Mouse (Mus musculus): ENCODE data around the gene Sgf29. TPM values are rescaled to one million over a fixed set of nuclear protein-coding genes. Genes with fewer than 3 reads are reported as not detected.
"Not testable (repeated sequence)": the region's sequence is repeated elsewhere in the genome, so short reads cannot be mapped to it uniquely, and the experiment has no call there.

Gene Sgf29
- polyA plus RNA-seq, 1 experiment from 2014 or later, result 39.4 TPM

- Histone ChIP-seq H3K4me1 (no peaks in the 10 kb centered on the region), H3K4me3 (replicated peaks) (no peak overlapping the region), H3K4me2 (no peak overlapping the region), H3K9ac (no peak overlapping the region), H3K27me3 (no peaks in the 10 kb centered on the region), H3K27ac (no peak overlapping the region), H3K36me3 (replicated peaks) (peaks cover 38% of the 10 kb centered on the region), H3K9me3 (no peaks in the 10 kb centered on the region)
- ATAC-seq (ENCODE audit: low FRiP score), result no peak
- WGBS, result 96% methylated on average over 8 of the region's 8 CpGs
Observed at GRCm38 (mm10) chr7:126675104-126675503, 26.0 kb downstream of the Sgf29 start.

GRCm38 (mm10) chr7:126676207-126676606 lies 27.1 kb downstream of the Sgf29 start, which contains the start of gene Sult1a1:
Sult1a1 (minus strand) TSS chr7:126676432.
- H3K4me2 ChIP-seq, result no peak within 1 kb of the TSS
- H3K4me1 ChIP-seq, result no peaks in the 10 kb centered on the region
- WGBS, result 79% methylated on average over 1 of the region's 1 CpGs
- H3K9me3 ChIP-seq, result no peaks in the 10 kb centered on the region
- no peak within 1 kb of the TSS for H3K9ac ChIP-seq
- no peak for ATAC-seq (ENCODE audit: low FRiP score)
- no peak within 1 kb of the TSS for H3K27ac ChIP-seq
- no peaks in the 10 kb centered on the region for H3K27me3 ChIP-seq
- H3K36me3 ChIP-seq (replicated peaks), result peaks cover 27% of the 10 kb centered on the region
- no peak within 1 kb of the TSS for H3K4me3 ChIP-seq (replicated peaks)

GRCm38 (mm10) chr7:126676631-126677220 lies 27.6 kb downstream of the Sgf29 start:
- Histone ChIP-seq H3K36me3 (replicated peaks) (peaks cover 22% of the 10 kb centered on the region), H3K27ac (no peak overlapping the region), H3K27me3 (no peaks in the 10 kb centered on the region), H3K4me3 (replicated peaks) (no peak overlapping the region), H3K4me1 (no peaks in the 10 kb centered on the region), H3K4me2 (no peak overlapping the region), H3K9me3 (no peaks in the 10 kb centered on the region), H3K9ac (no peak overlapping the region)
- no peak for ATAC-seq (ENCODE audit: low FRiP score)
- 92% methylated on average over 4 of the region's 4 CpGs for WGBS

- WGBS, result 87% methylated on average over 8 of the region's 8 CpGs
- H3K9ac ChIP-seq, result no peak overlapping the region
- no peak for ATAC-seq (ENCODE audit: low FRiP score)
Observed at GRCm38 (mm10) chr7:126678545-126679341, 29.6 kb downstream of the Sgf29 start.

GRCm38 (mm10) chr7:126679683-126680082 lies 30.6 kb downstream of the Sgf29 start:
- H3K9ac ChIP-seq, result no peak overlapping the region
- H3K9me3 ChIP-seq, result no peaks in the 10 kb centered on the region
- peaks cover 12% of the 10 kb centered on the region for H3K36me3 ChIP-seq (replicated peaks)
- ATAC-seq (ENCODE audit: low FRiP score), result no peak
- 94% methylated on average over 5 of the region's 5 CpGs for WGBS
- H3K27ac ChIP-seq, result no peak overlapping the region
- no peaks in the 10 kb centered on the region for H3K4me1 ChIP-seq
- no peak overlapping the region for H3K4me3 ChIP-seq (replicated peaks)
- no peaks in the 10 kb centered on the region for H3K27me3 ChIP-seq
- no peak overlapping the region for H3K4me2 ChIP-seq

More at GRCm38 (mm10) chr7:126678545-126679341, 29.6 kb downstream of the Sgf29 start:
- Histone ChIP-seq H3K27ac (no peak overlapping the region), H3K36me3 (replicated peaks) (peaks cover 12% of the 10 kb centered on the region), H3K4me3 (replicated peaks) (no peak overlapping the region), H3K4me1 (no peaks in the 10 kb centered on the region), H3K9me3 (no peaks in the 10 kb centered on the region), H3K4me2 (no peak overlapping the region), H3K27me3 (no peaks in the 10 kb centered on the region)

- H3K27ac ChIP-seq, result no peak overlapping the region
- H3K4me2 ChIP-seq, result no peak overlapping the region
- H3K4me1 ChIP-seq, result no peaks in the 10 kb centered on the region
- H3K36me3 ChIP-seq (replicated peaks), result peaks cover 3% of the 10 kb centered on the region
- 97% methylated on average over 5 of the region's 5 CpGs for WGBS
- no peak overlapping the region for H3K9ac ChIP-seq
- ATAC-seq (ENCODE audit: low FRiP score), result no peak
- H3K9me3 ChIP-seq, result no peaks in the 10 kb centered on the region
- H3K4me3 ChIP-seq (replicated peaks), result no peak overlapping the region
- no peaks in the 10 kb centered on the region for H3K27me3 ChIP-seq
Observed at GRCm38 (mm10) chr7:126681221-126681620, 32.1 kb downstream of the Sgf29 start.

GRCm38 (mm10) chr7:126688156-126688555 lies 39.0 kb downstream of the Sgf29 start:
- 76% methylated on average over 4 of the region's 4 CpGs for WGBS
- not testable (repeated sequence) for H3K9me3 ChIP-seq; H3K27ac ChIP-seq; H3K27me3 ChIP-seq; H3K4me3 ChIP-seq (replicated peaks); H3K4me1 ChIP-seq; ATAC-seq (ENCODE audit: low FRiP score); H3K4me2 ChIP-seq; H3K9ac ChIP-seq
- peaks cover 29% of the 10 kb centered on the region for H3K36me3 ChIP-seq (replicated peaks)

- WGBS, result 83% methylated on average over 3 of the region's 3 CpGs
- Histone ChIP-seq H3K9ac (no peak overlapping the region), H3K36me3 (replicated peaks) (peaks cover 29% of the 10 kb centered on the region), H3K4me2 (no peak overlapping the region), H3K4me1 (peaks cover 6% of the 10 kb centered on the region), H3K9me3 (no peaks in the 10 kb centered on the region), H3K27me3 (no peaks in the 10 kb centered on the region), H3K4me3 (replicated peaks) (no peak overlapping the region), H3K27ac (no peak overlapping the region)
- no peak for ATAC-seq (ENCODE audit: low FRiP score)
Observed at GRCm38 (mm10) chr7:126689021-126689420, 39.9 kb downstream of the Sgf29 start.

- no peak overlapping the region for H3K9ac ChIP-seq
- no peak overlapping the region for H3K4me3 ChIP-seq (replicated peaks)
- no peak overlapping the region for H3K4me2 ChIP-seq
- no peak overlapping the region for H3K27ac ChIP-seq
- no peaks in the 10 kb centered on the region for H3K27me3 ChIP-seq
- no peaks in the 10 kb centered on the region for H3K9me3 ChIP-seq
- no peak for ATAC-seq (ENCODE audit: low FRiP score)
- 87% methylated on average over 3 of the region's 3 CpGs for WGBS
- peaks cover 12% of the 10 kb centered on the region for H3K4me1 ChIP-seq
- H3K36me3 ChIP-seq (replicated peaks), result peaks cover 29% of the 10 kb centered on the region
Observed at GRCm38 (mm10) chr7:126690737-126691136, 41.6 kb downstream of the Sgf29 start.

GRCm38 (mm10) chr7:126691676-126692075 lies 42.6 kb downstream of the Sgf29 start:
- H3K9ac ChIP-seq, result no peak overlapping the region
- no peak for ATAC-seq (ENCODE audit: low FRiP score)
- H3K4me1 ChIP-seq, result peaks cover 18% of the 10 kb centered on the region
- peaks cover 29% of the 10 kb centered on the region for H3K36me3 ChIP-seq (replicated peaks)
- no peak overlapping the region for H3K4me3 ChIP-seq (replicated peaks)
- no peaks in the 10 kb centered on the region for H3K27me3 ChIP-seq
- H3K27ac ChIP-seq, result no peak overlapping the region
- H3K4me2 ChIP-seq, result no peak overlapping the region
- no peaks in the 10 kb centered on the region for H3K9me3 ChIP-seq
- WGBS, result 84% methylated on average over 5 of the region's 5 CpGs

- Histone ChIP-seq H3K36me3 (replicated peaks) (peaks cover 29% of the 10 kb centered on the region), H3K4me2 (no peak overlapping the region), H3K27me3 (no peaks in the 10 kb centered on the region), H3K4me3 (replicated peaks) (no peak overlapping the region), H3K27ac (no peak overlapping the region), H3K9me3 (no peaks in the 10 kb centered on the region), H3K9ac (no peak overlapping the region), H3K4me1 (peaks cover 25% of the 10 kb centered on the region)
- 95% methylated on average over 26 of the region's 26 CpGs for WGBS
- ATAC-seq (ENCODE audit: low FRiP score), result no peak
Observed at GRCm38 (mm10) chr7:126692426-126692825, 43.3 kb downstream of the Sgf29 start.

GRCm38 (mm10) chr7:126693256-126693655 lies 44.1 kb downstream of the Sgf29 start:
- no peak overlapping the region for H3K27ac ChIP-seq
- H3K4me2 ChIP-seq, result 0 out of 2 replicates have a peak overlapping the region, but pooled peaks have one; percentile 17
- 40% methylated on average over 3 of the region's 3 CpGs for WGBS
- no peaks in the 10 kb centered on the region for H3K27me3 ChIP-seq
- no peak overlapping the region for H3K9ac ChIP-seq
- ATAC-seq (ENCODE audit: low FRiP score), result no peak
- H3K9me3 ChIP-seq, result no peaks in the 10 kb centered on the region
- H3K36me3 ChIP-seq (replicated peaks), result peaks cover 29% of the 10 kb centered on the region
- peaks cover 27% of the 10 kb centered on the region for H3K4me1 ChIP-seq
- no peak overlapping the region for H3K4me3 ChIP-seq (replicated peaks)

GRCm38 (mm10) chr7:126693781-126694180 lies 44.7 kb downstream of the Sgf29 start:
- Histone ChIP-seq H3K4me2 (peak overlapping the region; percentile 17; the same call in 1 of the 2 replicates), H3K4me3 (replicated peaks) (no peak overlapping the region)

More at GRCm38 (mm10) chr7:126693781-126694180, 44.7 kb downstream of the Sgf29 start:
- no peak overlapping the region for H3K27ac ChIP-seq
- H3K4me1 ChIP-seq, result peaks cover 27% of the 10 kb centered on the region
- no peaks in the 10 kb centered on the region for H3K9me3 ChIP-seq
- H3K36me3 ChIP-seq (replicated peaks), result peaks cover 31% of the 10 kb centered on the region
- H3K27me3 ChIP-seq, result no peaks in the 10 kb centered on the region
- ATAC-seq (ENCODE audit: low FRiP score), result no peak
- WGBS, result 86% methylated on average over 7 of the region's 7 CpGs
- H3K9ac ChIP-seq, result no peak overlapping the region

Measured in forebrain, embryonic 12.5 days (tissue).